Comparison of ENCODE assay signal across 21 mouse cellular contexts in genomic region chr2:136582762-136583161, GRCm38 (mm10).
DNase-seq lines count a peak whose midpoint lies in the region; ATAC-seq and TF ChIP-seq lines count a peak whose summit lies in the region.
"Had no signal": no experiment of that assay in that cellular context is flagged by ENCODE, and none has a peak within 500 bp of the region (broad histone marks: within the 10 kb centered on the region; RNA-seq: fewer than 3 reads in every experiment).

No protein-coding gene starts in this region.

- no peak overlapping the region for H3K27ac ChIP-seq in forebrain, embryonic 10.5 days
- H3K27ac ChIP-seq in forebrain, embryonic 16.5 days (ENCODE audit: low read length) = no peak overlapping the region
- no peak overlapping the region for H3K27ac ChIP-seq in midbrain, embryonic 14.5 days (replicated peaks; ENCODE audit: low read depth, low read length)
- no peak overlapping the region for H3K27ac ChIP-seq in midbrain, embryonic 10.5 days (replicated peaks)
- H3K27ac ChIP-seq in forebrain, postnatal 0 days (ENCODE audit: low read depth, low read length) = no peak overlapping the region
- H3K27ac ChIP-seq: embryonic facial prominence, embryonic 15.5 days; layer of hippocampus, adult 2 months; limb, embryonic 15.5 days; stomach, postnatal 0 days had no signal

- ATAC-seq in forebrain, embryonic 16.5 days = no peak
- ATAC-seq in midbrain, embryonic 14.5 days (ENCODE audit: low FRiP score, low TSS enrichment) = no peak
- no peak for ATAC-seq in forebrain, postnatal 0 days
- ATAC-seq: midbrain, embryonic 16.5 days had no signal

- no peaks in the 10 kb centered on the region for H3K9me3 ChIP-seq in forebrain, embryonic 10.5 days
- H3K9me3 ChIP-seq in forebrain, embryonic 16.5 days (ENCODE audit: control insufficient read depth, low read length) = no peaks in the 10 kb centered on the region
- H3K9me3 ChIP-seq in midbrain, embryonic 14.5 days (ENCODE audit: control insufficient read depth, low read length) = no peaks in the 10 kb centered on the region
- no peaks in the 10 kb centered on the region for H3K9me3 ChIP-seq in midbrain, embryonic 10.5 days (replicated peaks)
- no peaks in the 10 kb centered on the region for H3K9me3 ChIP-seq in forebrain, postnatal 0 days (ENCODE audit: low read length)
- H3K9me3 ChIP-seq: embryonic facial prominence, embryonic 15.5 days; limb, embryonic 15.5 days had no signal

- TF ChIP-seq CTCF in forebrain, postnatal 0 days (IDR thresholded peaks at IDR 0.05; ENCODE audit: low read depth) = no peak

- 38% methylated on average over 2 of the region's 2 CpGs for WGBS in forebrain, embryonic 10.5 days
- 17% methylated on average over 2 of the region's 2 CpGs for WGBS in forebrain, embryonic 16.5 days
- 56% methylated on average over 2 of the region's 2 CpGs for WGBS in midbrain, embryonic 14.5 days
- WGBS in midbrain, embryonic 10.5 days = 52% methylated on average over 2 of the region's 2 CpGs
- WGBS in forebrain, postnatal 0 days = 16% methylated on average over 2 of the region's 2 CpGs

- no peaks in the 10 kb centered on the region for H3K36me3 ChIP-seq in forebrain, embryonic 10.5 days (replicated peaks)
- H3K36me3 ChIP-seq in forebrain, embryonic 16.5 days (ENCODE audit: control insufficient read depth, insufficient read depth) = no peaks in the 10 kb centered on the region
- no peaks in the 10 kb centered on the region for H3K36me3 ChIP-seq in midbrain, embryonic 14.5 days (ENCODE audit: control insufficient read depth, insufficient read depth, low read length)
- H3K36me3 ChIP-seq in midbrain, embryonic 10.5 days = no peaks in the 10 kb centered on the region
- H3K36me3 ChIP-seq in forebrain, postnatal 0 days (ENCODE audit: insufficient read depth) = no peaks in the 10 kb centered on the region
- H3K36me3 ChIP-seq: embryonic facial prominence, embryonic 15.5 days; limb, embryonic 15.5 days had no signal

- H3K4me1 ChIP-seq in forebrain, embryonic 10.5 days = peaks cover 20% of the 10 kb centered on the region
- H3K4me1 ChIP-seq in forebrain, embryonic 16.5 days (replicated peaks; ENCODE audit: control insufficient read depth, insufficient read depth, low read length) = peaks cover 2% of the 10 kb centered on the region; the same call in 1 of the 2 replicates
- no peaks in the 10 kb centered on the region for H3K4me1 ChIP-seq in midbrain, embryonic 14.5 days (ENCODE audit: control insufficient read depth, insufficient read depth, low read length)
- H3K4me1 ChIP-seq in midbrain, embryonic 10.5 days = no peaks in the 10 kb centered on the region
- H3K4me1 ChIP-seq in forebrain, postnatal 0 days (ENCODE audit: insufficient read depth) = no peaks in the 10 kb centered on the region
- H3K4me1 ChIP-seq: embryonic facial prominence, embryonic 15.5 days; limb, embryonic 15.5 days had no signal

- no peak overlapping the region for H3K9ac ChIP-seq in forebrain, embryonic 16.5 days (replicated peaks; ENCODE audit: low read depth, low read length)
- no peak overlapping the region for H3K9ac ChIP-seq in midbrain, embryonic 14.5 days (replicated peaks; ENCODE audit: low read length)
- H3K9ac ChIP-seq in forebrain, postnatal 0 days = no peak overlapping the region
- H3K9ac ChIP-seq: embryonic facial prominence, embryonic 15.5 days; limb, embryonic 15.5 days had no signal

- peak; percentile 34 for DNase-seq in forebrain, embryonic 10.5 days (ENCODE audit: extremely low spot score, low spot score)
- peak; percentile 60 for DNase-seq in midbrain, embryonic 14.5 days
- no peak for DNase-seq in midbrain, embryonic 10.5 days (ENCODE audit: low spot score)
- DNase-seq in forebrain, postnatal 0 days = peak; percentile 8
- peak; percentile 58 for DNase-seq in retina, embryonic 14.5 days (ENCODE audit: low spot score)
- DNase-seq in thymus, postnatal 36 days = no peak
- no peak for DNase-seq in frontal cortex, postnatal 36 days (ENCODE audit: low spot score in 2 of 2)
- DNase-seq: cerebellum, adult 9-11 months; gastrocnemius, postnatal 10 days; heart, adult 18-20 months; heart, postnatal 4 days; kidney, adult 8-10 months; kidney, postnatal 14 days; layer of hippocampus, postnatal 36 days had no signal

- H3K4me3 ChIP-seq in forebrain, embryonic 10.5 days = no peak overlapping the region
- H3K4me3 ChIP-seq in forebrain, embryonic 16.5 days (replicated peaks; ENCODE audit: low read length) = no peak overlapping the region
- no peak overlapping the region for H3K4me3 ChIP-seq in midbrain, embryonic 14.5 days (replicated peaks; ENCODE audit: low read depth, low read length)
- no peak overlapping the region for H3K4me3 ChIP-seq in midbrain, embryonic 10.5 days
- no peak overlapping the region for H3K4me3 ChIP-seq in forebrain, postnatal 0 days (ENCODE audit: low read depth, low read length)
- H3K4me3 ChIP-seq: embryonic facial prominence, embryonic 15.5 days; layer of hippocampus, adult 2 months; limb, embryonic 15.5 days had no signal

- no peak overlapping the region for H3K4me2 ChIP-seq in forebrain, embryonic 16.5 days (ENCODE audit: low read length)
- H3K4me2 ChIP-seq in midbrain, embryonic 14.5 days (ENCODE audit: low read length) = no peak overlapping the region
- H3K4me2 ChIP-seq in forebrain, postnatal 0 days (ENCODE audit: low read depth) = no peak overlapping the region
- H3K4me2 ChIP-seq: embryonic facial prominence, embryonic 15.5 days; limb, embryonic 15.5 days had no signal

- peaks cover 23% of the 10 kb centered on the region for H3K27me3 ChIP-seq in forebrain, embryonic 10.5 days (ENCODE audit: poor library complexity, severe bottlenecking)
- H3K27me3 ChIP-seq in forebrain, embryonic 16.5 days (replicated peaks; ENCODE audit: control insufficient read depth, insufficient read depth, low read length) = no peaks in the 10 kb centered on the region
- no peaks in the 10 kb centered on the region for H3K27me3 ChIP-seq in midbrain, embryonic 14.5 days (ENCODE audit: control insufficient read depth, insufficient read depth, low read length)
- H3K27me3 ChIP-seq in midbrain, embryonic 10.5 days (ENCODE audit: low read depth, poor library complexity, severe bottlenecking) = no peaks in the 10 kb centered on the region
- H3K27me3 ChIP-seq in forebrain, postnatal 0 days (ENCODE audit: insufficient read depth, low read length) = no peaks in the 10 kb centered on the region
- H3K27me3 ChIP-seq: CH12.LX; embryonic facial prominence, embryonic 15.5 days; limb, embryonic 15.5 days had no signal

Comparison
In these comparisons a context has a peak if more than half of its experiments do, and no peak if none do; other contexts are left out.
1. DNase-seq: peak in forebrain, embryonic 10.5 days (single experiment), midbrain, embryonic 14.5 days (single experiment), forebrain, postnatal 0 days (single experiment) and retina, embryonic 14.5 days (single experiment); none in midbrain, embryonic 10.5 days (single experiment), thymus, postnatal 36 days (0 of 2) and frontal cortex, postnatal 36 days (0 of 2).